Mouse (Mus musculus) hindbrain, embryonic 15.5 days (tissue): ENCODE data around the gene Gdpd4. TPM values are rescaled to one million over a fixed set of nuclear protein-coding genes. Genes with fewer than 3 reads are reported as not detected.

Experiments used
- ATAC-seq: fragments of 200-750 bp; cut with Nextera tagmentation; 2 replicates; pipeline ENCODE4 v1.8.0; 2017; ENCODE audit warnings: low read depth, moderate number of reproducible peaks, moderate TSS enrichment; ENCODE audit not compliant: low FRiP score
- H3K27ac ChIP-seq: fragments of 300-500 bp; sonication (generic); replicated peaks from 2 replicates; pipeline ENCODE4 v1.5.1; 2015; ENCODE audit warnings: mild to moderate bottlenecking, inconsistent platforms
- H3K27me3 ChIP-seq: fragments of 300-500 bp; sonication (generic); 2 replicates; pipeline ENCODE4 v1.6.1; 2015; ENCODE audit warnings: control low read depth, inconsistent platforms
- H3K36me3 ChIP-seq: fragments of 300-500 bp; sonication (generic); 2 replicates; pipeline ENCODE4 v1.6.1; 2015; ENCODE audit warnings: control low read depth, inconsistent platforms
- H3K4me1 ChIP-seq: fragments of 300-500 bp; sonication (generic); replicated peaks from 2 replicates; pipeline ENCODE4 v1.6.1; 2015; ENCODE audit warnings: control low read depth, inconsistent platforms
- H3K4me2 ChIP-seq: fragments of 300-500 bp; sonication (generic); 2 replicates; pipeline ENCODE4 v1.6.1; 2015; ENCODE audit warnings: moderate library complexity, mild to moderate bottlenecking, inconsistent platforms
- H3K4me3 ChIP-seq: fragments of 300-500 bp; sonication (generic); 2 replicates; pipeline ENCODE4 v1.5.1; 2015; ENCODE audit warnings: mild to moderate bottlenecking, inconsistent platforms
- H3K9ac ChIP-seq: fragments of 300-500 bp; sonication (generic); 2 replicates; pipeline ENCODE4 v1.6.1; 2015; ENCODE audit warnings: inconsistent platforms
- H3K9me3 ChIP-seq: fragments of 300-500 bp; sonication (generic); 2 replicates; pipeline ENCODE4 v1.6.1; 2016; ENCODE audit warnings: control low read depth, inconsistent platforms
- WGBS: fragments of 180-500 bp; shearing (Covaris S2); methylation state at CpG from one replicate; pipeline ENCODE4 v1.1.7; 2015; 5-methylcytosine and 5-hydroxymethylcytosine counted together
- polyA plus RNA-seq: library from polyadenylated mRNA; unstranded; fragments of >200 nt; fragmentation: Nextera tagmentation; extraction: Ambion mirVana; gene quantifications from 2 replicates; pipeline ENCODE4 v1.2.1, GENCODE M21; 2015

Gene Gdpd4
- polyA plus RNA-seq, 1 experiment from 2014 or later = not detected

DNA sequence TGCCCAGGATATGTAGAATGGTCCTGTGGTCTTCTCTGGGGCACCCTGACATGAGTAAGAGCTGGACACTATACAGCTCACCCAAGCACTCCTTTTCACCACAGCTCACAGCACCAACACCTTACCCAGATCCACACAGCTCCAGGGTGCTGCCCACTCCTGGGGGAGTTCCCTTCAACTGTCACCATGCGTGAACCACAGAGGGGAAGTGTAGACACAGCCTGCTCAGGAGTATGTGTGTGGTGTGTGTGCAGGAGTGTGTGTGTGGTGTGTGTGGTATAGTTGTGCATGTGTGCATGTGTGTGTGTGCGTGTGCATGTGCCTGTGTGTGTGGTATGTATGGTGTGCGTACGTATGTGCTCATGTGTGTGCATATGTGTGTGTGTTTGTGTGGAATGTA lies 176.1 kb downstream of the Gdpd4 start:
- H3K27me3 ChIP-seq = no peaks in the 10 kb centered on the region
- ATAC-seq = no peak
- peaks cover 21% of the 10 kb centered on the region for H3K36me3 ChIP-seq
- no peak overlapping the region for H3K4me3 ChIP-seq
- no peak overlapping the region for H3K27ac ChIP-seq
- no peaks in the 10 kb centered on the region for H3K9me3 ChIP-seq
- 96% methylated on average over 4 of the region's 4 CpGs for WGBS
- H3K9ac ChIP-seq = no peak overlapping the region
- no peak overlapping the region for H3K4me2 ChIP-seq
- no peaks in the 10 kb centered on the region for H3K4me1 ChIP-seq

DNA sequence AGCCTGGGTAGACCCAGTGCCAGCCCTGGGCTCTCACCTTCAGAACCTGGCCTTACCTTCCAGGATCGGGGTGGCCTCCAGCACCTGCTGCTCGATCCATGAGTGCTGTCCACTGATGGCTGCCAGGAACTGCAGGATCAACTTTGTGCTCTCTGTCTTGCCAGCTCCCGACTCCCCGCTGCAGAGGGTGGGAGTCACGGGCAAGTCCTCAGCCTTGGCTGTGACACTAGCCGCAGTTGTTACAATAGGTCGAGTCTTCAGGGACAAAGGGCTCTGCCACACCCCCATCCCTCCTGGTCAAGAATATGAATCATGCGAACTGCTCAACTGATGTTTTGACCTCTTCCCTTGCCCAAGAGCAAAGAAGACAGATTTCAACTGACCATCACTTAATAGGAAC lies 177.8 kb downstream of the Gdpd4 start:
- Histone ChIP-seq H3K36me3 (peaks cover 14% of the 10 kb centered on the region), H3K9me3 (no peaks in the 10 kb centered on the region), H3K27ac (no peak overlapping the region), H3K4me2 (no peak overlapping the region), H3K4me3 (no peak overlapping the region), H3K4me1 (peaks cover 11% of the 10 kb centered on the region), H3K9ac (no peak overlapping the region), H3K27me3 (no peaks in the 10 kb centered on the region)
- ATAC-seq = no peak
- 93% methylated on average over 8 of the region's 8 CpGs for WGBS

Other genes starting within 250 kb of the Gdpd4 start
- gene Clns1a, start 223.3 kb upstream of the Gdpd4 start, polyA plus RNA-seq = 174 and 175 TPM in 2 replicates
- 19.4 and 22.1 TPM in 2 replicates for gene Aqp11, start 181.7 kb upstream of the Gdpd4 start, polyA plus RNA-seq
- 130 and 141 TPM in 2 replicates for gene Pak1, start 131.4 kb upstream of the Gdpd4 start, polyA plus RNA-seq
- gene Myo7a, start 199.6 kb downstream of the Gdpd4 start, polyA plus RNA-seq = 16.6 and 19.3 TPM in 2 replicates
- gene Omp, start 225.5 kb downstream of the Gdpd4 start, polyA plus RNA-seq = 0.56 and 0.62 TPM in 2 replicates